Mouse (Mus musculus): Measurements from ENCODE around the gene Eif4g1.

Gene Eif4g1

DNA sequence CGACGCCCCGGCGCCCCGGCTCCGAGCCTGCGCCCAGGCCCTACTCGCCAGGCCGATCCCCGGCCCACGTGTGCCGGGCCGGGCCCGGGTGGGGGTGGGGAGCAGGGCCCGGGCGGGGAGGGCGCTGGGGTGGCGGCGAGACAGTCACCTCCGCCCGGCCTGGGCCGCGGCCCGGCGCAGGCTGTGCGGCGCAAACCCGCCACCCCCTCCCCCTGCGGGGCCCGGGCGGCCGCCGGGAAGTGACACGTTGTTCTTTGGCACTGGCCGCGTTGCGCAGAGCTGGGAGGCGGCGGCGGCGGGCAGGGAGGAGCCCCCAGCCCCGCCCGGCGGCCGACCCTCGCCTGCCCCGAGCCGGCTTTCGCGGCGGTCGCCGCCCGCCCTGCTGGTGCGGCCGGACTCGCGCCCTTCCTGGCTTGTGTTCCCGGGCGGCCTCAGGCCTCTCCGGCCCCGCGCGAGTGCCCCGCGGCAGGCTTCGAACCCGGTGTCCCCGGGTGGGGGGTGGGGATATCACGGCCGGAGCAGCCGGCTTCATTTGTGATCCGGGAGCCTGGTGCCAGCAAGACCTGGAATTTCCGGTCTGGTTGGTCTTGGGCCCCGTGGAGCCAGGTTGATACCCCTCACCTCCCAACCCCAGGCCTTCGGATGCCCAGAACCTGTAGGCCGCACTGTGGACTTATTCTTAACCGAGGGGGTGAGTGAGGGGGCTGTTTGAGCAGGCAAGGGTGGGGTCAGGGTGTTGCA, 5.0 kb downstream of the Eif4g1 start:
- peak; percentile 61 to 62 for DNase-seq (ENCODE audit: low spot score in 2 of 2)

DNA sequence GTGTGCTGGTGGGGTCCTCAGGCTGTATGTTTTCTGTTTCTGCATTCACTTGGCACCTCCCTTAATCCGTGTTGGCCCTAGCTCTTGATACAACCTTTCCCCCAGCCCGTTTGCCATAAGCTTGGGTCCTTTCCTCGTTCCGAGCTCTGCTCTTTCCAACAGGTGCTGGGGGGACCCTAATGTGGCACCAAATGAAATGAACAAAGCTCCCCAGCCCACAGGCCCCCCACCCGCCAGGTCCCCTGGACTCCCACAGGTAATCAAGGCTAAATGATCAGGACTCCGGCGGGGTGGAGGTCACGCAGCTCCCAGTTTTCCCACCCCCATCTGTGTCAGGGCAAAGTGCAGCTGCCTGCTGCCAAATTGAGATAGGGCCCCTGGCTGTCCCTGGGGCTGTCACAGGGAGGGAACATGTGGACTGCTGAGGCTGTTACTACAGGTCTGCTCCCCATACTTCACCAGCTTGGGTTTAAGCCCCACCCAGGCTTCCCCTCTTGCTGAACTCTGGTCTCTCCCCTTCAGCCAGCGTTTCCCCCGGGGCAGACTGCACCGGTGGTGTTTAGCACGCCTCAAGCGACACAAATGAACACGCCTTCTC, 5.7 kb downstream of the Eif4g1 start:
- DNase-seq (ENCODE audit: low spot score in 2 of 2): no peak

DNA sequence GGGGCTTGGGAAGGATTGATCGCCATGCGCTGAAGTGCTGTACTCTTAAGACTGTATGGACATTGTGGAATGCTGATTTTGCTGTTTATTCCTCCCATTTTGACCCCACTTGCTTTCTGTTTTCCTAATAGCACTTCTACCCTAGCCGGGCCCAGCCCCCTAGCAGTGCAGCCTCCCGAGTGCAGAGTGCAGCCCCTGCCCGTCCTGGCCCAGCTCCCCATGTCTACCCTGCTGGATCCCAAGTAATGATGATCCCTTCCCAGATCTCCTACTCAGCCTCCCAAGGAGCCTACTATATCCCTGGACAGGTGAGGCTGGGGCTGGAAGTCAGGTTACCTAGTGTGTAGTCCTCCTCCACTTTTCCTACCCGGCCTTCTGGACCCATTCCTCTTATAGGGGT, 7.1 kb downstream of the Eif4g1 start:
- no peak for DNase-seq (ENCODE audit: low spot score in 2 of 2)

DNA sequence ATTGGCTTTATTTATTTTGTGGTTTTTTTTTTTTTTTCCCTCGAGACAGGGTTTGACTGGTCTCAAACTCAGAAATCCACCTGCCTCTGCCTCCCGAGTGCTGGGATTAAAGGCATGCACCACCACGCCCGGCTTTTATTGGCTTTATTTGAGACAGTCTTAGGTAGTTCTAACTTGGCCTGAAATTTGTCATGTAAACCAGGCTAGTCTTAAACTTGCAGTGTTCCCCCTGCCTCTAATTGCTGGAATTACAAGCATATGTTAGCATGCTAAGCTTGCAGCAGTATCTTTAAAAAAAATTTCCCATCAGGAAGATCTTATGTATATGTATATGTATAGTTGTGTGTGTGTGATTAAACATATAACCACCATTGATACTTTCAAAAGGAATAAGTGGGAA, 8.6 kb downstream of the Eif4g1 start:
- DNase-seq (ENCODE audit: low spot score in 2 of 2): no peak

DNA sequence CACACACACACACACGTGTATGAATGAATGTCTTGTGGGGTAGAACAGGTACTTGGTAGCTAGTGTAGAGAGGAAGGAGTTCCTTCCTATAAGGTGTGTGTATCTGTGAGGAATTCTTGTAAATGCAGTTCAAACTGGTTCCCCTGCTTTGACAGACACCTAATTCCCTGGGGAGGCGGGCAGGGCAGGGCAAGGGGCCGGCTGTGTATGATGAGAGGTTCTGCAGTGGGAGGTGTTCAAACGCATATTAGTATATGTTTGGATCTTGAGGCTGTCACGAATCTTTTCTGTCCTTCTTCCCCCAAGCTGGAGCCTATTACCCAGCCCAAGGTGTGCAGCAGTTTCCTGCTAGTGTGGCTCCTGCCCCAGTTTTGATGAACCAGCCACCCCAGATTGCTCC, 9.3 kb downstream of the Eif4g1 start:
- no peak for DNase-seq (ENCODE audit: low spot score in 2 of 2)

DNA sequence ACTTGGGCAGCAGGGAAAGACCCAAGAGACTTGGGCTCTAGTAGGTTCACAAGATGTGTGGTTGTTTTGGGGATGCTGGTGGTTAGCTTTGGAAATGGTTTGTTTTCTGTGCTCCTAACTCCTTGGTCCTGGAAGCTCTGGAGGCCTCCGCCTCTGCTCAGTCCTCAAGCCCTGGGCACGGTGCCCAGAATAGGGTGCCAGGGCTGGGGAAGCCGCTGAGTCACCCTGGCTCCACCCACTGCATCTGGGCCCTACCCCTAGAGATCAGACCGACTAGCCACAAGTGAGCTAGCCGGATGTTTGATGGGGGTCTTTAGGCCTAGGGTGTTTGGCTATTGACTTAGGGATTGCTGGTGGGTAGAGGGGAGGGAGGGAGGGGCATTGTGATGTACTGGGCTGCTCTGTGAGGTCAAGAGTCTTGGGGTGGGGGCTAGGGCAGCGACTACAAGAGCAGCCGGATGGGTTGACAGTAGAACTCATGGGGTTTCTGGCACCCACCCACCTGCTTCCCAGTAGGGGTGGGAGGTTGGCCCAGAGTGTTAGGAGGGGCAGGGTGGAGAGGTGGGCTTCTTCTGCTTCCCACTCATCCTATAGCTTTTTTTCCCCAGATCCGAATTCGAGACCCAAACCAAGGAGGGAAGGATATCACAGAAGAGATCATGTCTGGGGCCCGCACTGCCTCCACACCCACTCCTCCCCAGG, 10.0 kb downstream of the Eif4g1 start:
- peak; percentile 70 to 74 for DNase-seq (ENCODE audit: low spot score in 2 of 2)

DNA sequence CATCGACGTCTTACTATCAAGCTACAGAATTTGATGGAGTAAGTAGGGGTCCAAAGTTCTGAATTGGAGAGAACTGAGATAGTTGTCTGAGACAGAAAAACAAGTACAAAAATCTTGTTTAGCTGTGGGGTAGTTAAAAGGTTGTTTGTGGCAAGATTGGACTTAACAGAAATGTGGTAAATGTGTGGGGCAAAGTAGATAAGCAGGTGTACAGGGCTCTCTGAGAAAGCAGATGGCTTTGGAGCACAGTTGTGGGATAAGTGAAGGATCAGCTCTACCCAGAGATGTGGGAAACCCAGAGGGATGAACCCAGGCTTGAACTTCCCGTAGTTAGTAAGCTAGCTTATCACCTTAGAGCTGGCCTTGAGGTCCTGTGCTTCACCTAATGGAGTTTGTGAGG, 22.7 kb downstream of the Eif4g1 start:
- no peak for DNase-seq (ENCODE audit: low spot score in 2 of 2)

DNA sequence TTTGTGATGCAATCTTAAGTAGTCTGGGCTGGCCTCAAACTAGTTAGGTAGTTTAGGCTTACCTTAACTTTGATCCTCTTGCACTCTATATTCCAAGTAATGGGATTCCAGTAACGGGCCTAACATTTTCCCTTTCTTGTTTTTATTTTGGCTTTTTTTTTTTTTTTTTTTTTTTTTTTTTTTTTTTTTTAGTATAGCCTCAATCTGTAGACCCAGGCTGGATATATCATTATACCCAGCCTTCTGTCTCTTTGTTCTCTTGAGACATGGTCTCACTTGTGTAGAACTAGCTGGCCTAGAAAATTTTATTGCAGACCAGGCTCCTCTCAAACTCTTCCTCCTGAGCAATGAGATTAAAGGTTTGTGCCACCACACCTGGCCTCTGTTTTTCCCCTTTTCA, 23.5 kb downstream of the Eif4g1 start:
- DNase-seq (ENCODE audit: low spot score in 2 of 2): no peak

DNA sequence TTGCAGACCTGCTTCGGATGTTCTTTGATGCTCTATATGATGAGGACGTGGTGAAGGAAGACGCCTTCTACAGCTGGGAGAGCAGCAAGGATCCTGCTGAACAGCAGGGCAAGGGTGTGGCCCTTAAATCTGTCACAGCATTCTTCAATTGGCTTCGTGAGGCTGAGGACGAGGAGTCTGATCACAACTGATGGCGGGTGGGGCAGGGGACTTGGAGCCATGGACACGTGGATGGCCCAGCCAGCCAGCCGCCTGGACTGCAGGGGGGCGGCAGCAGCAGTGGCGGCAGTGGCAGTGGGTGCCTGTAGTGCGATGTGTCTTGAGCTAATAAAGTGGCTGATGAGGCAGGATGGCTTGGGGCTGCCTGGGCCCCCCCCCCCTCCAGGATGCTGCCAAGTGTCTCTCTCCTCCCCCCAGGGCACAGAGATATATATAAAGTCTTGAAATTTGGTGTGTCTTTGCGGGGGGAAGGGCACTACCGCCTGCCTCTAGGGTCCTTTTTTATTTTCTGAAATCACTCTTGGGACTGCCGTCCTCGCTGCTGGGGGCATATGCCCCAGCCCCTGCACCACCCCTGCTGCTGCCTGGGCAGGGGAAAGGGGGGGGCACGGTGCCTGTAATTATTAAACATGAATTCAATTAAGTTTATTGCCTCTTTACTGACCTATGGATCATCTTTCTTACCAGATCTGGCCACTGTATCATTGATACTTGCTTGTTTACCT, 24.3 kb downstream of the Eif4g1 start:
- peak in 1 of 2 experiments; percentile 53 for DNase-seq (ENCODE audit: low spot score in 2 of 2)

DNA sequence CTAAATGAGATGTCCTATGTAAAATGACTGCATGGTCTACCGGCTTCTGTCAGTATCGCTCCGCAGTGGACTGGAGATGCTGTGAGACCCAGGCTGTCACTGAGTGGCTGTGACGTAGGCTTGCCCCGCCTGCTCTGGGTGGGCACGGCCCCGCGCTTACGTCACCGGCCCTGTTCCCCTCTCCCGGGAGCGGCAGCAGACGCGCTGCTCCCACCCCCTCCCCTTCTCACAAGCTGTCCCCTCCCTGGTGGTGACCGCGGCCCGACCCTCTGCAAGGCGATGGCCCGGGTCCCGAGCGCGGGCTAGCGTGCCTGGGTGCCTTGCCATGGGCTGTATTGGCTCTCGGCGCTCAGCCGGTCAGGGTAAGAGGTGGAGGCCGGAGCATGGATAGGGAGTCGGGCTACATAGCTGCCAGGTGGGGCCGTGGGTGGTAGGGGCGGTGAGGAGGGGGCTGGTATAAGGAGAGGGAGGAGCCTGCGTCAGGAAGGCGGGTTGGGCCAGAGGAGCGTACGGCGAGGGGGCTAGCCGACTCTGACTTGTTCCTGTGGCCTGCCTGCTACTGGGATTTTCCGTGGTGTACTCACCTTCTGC, 25.1 kb downstream of the Eif4g1 start, which contains the start of gene Fam131a:
TSS of gene Fam131a (plus strand) at position 131 of the 591 bp plus-strand sequence.
- peak; percentile 97 to 98 for DNase-seq (ENCODE audit: low spot score in 2 of 2)

DNA sequence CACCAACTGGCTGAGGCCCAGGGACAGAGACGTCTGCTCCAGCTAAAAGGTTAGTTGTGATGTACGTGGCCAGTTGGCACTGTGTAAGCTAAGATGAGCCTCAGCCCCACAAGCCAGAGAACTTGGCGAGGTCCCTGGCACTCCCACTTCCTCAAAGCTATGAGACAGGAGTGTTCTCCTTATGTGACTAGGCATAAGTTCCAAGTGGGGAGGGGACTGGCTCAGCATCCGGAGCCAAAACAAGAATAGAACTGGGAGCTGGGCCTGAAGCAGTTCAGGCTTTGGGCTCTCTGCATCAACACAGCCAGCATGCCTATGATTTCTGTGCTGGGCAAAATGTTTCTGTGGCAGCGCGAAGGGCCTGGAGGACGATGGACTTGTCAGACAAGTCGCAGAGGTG, 26.7 kb downstream of the Eif4g1 start:
- peak; percentile 86 to 92 for DNase-seq (ENCODE audit: low spot score in 2 of 2)

DNA sequence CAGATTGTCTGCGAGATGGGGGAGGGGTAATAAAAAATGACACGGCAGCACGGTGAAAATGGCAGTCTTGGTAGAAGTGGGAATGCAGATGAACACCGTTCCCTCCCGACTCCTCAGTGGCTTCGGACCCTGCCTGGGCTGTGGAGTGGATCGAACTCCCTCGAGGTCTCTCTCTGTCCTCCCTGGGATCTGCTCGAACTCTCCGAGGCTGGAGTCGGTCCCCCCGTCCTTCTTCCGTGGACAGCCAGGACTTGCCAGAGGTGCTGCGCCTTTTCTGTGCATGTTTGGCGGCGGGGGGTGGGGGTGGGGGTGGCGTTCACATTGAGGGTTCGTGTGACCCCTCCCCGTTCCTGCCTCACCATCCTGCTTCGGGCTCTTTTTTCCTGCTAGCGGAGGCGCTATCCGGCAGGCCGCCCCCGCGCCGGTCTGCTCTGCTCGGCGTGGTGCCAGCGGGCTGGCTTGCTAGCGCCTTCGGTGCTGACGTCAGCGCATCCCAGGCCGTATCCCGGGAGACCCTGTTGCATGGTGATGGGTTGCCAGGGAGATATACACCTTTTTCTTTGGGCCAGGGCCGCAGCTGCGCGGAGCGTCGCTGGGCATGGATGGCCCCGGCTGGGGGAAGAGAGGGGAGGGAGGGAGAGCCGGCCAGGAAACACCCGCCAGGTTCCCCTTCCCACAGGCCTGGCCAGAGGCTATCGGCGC, 27.7 kb downstream of the Eif4g1 start:
- DNase-seq (ENCODE audit: low spot score in 2 of 2): peak; percentile 99

DNA sequence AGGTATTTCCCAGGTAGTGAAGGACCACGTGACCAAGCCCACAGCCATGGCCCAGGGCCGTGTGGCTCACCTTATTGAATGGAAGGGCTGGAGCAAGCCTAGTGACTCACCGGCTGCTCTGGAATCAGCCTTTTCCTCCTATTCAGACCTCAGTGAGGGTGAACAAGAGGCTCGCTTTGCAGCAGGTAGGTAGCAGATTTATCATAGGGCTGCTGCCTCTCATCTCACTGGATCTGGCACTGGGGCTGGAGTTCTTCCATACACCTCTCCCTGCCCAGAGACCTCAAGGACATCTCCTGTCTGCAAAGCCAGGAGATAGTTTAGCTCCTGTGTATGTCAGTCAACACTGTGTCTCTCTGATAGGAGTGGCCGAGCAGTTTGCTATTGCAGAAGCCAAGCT, 31.2 kb downstream of the Eif4g1 start:
- no peak for DNase-seq (ENCODE audit: low spot score in 2 of 2)

DNA sequence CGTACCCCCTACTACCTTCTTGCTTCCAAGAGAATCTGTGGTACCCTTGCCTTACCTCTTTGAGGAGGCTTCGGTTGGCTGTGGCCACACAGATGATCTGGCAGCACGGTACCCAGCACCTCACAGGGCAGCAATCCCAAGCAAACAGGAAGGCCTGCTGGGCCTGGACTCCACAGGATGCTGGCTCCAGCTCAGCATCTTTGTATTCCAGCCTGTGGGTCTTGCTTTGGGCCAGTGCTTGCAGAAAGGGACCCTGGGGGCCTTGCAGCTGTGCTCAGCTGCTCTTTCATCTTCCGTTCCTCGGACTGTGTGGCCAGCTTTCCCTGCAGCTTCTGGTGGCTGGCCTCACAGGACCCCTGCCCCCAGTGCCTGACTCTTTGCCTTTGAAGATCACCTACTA, 31.9 kb downstream of the Eif4g1 start:
- DNase-seq (ENCODE audit: low spot score in 2 of 2): peak; percentile 35 to 57

DNA sequence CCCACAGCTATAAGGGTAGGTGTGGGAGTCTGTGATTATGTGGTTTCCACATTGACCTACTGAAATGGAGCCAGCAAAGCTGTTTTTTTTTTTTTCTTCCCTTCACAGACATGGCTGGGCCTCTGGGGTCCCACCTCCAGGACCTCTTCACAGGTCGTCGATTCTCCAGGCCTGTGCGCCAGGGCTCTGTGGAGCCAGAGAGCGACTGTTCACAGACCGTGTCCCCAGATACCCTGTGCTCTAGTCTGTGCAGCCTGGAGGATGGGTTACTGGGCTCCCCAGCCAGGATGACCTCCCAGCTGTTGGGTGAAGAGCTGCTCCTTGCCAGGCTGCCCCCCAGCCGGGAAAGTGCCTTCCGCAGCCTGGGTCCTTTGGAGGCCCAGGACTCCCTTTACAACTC, 33.2 kb downstream of the Eif4g1 start:
- DNase-seq (ENCODE audit: low spot score in 2 of 2): peak in 1 of 2 experiments; percentile 39

DNA sequence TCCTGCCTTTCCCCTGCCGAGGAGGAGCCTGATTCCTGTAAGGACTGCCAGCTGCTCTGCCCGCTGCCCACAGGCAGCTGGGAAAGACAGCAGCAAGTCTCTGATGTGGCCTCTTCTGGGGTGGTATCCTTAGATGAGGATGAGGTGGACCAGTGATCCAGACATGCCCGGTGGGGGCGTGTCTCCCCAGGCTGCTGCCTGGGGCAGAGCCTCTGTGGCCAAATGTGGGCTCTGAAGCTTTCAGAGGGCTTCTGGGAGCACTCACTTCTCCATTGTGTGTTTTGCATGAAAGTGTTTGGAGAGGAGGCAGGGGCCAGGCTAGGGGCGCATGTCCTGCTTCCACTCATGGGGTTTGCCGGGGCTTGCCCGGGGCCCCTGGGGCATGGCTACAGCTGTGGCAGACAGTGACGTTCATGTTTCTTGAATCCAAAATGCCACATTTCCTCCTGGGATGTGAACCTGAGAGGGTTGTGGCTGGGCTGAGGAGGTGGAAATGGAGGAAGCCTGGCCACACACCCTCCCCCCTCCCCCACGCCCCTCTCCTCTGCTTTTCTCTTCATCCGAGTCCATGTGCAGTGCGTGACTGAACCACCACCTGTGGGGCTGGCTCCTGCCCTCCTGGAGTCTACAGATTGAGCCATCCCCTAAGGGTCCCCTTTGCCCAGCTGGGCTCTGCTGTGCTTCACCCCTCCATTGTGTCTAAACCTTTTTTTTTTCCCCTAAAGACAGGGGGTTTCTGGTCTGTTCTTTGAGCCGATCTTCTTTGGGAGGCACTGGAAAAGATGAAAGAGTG, 33.8 kb downstream of the Eif4g1 start:
- no peak for DNase-seq (ENCODE audit: low spot score in 2 of 2)

DNA sequence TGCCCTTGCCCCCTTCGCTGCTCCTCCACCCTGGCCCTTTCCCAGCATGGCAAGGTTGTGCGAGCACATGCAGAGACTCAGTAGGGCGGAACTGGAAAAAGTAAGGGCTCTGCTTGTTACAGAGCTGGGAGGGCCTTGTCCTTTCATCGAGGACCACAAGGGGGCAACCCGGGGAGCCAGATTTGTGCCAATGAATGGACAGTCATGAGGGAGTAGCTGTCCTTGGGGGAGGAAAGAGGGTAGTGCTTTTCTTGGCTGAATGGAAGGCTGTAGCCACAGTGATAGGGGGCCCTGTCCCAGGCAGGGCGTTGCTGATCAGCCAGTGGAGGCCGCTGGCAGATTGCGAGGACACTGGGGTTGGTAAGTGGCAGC, 34.4 kb downstream of the Eif4g1 start:
- peak; percentile 86 to 88 for DNase-seq (ENCODE audit: low spot score in 2 of 2)

DNA sequence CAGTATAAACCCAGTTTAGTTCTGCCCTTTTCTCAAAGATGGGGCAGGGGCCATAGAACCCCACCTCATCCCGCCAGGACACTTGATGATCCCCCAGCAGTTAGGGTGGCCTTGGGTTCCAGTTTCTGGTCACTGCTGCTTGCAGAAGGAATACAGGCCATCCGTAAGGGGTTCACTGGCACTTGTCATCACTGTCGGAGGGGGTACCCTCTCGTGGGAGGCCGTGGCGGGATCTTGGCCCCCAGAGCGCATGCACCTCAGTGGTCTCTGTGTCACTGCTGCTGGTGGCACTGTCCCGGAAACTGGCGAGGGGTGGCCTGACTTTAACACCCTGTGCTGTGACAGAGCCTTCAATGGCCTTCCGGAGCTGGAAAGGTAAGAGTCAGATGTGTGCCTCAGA, 35.0 kb downstream of the Eif4g1 start:
- DNase-seq (ENCODE audit: low spot score in 2 of 2): peak; percentile 32 to 52

DNA sequence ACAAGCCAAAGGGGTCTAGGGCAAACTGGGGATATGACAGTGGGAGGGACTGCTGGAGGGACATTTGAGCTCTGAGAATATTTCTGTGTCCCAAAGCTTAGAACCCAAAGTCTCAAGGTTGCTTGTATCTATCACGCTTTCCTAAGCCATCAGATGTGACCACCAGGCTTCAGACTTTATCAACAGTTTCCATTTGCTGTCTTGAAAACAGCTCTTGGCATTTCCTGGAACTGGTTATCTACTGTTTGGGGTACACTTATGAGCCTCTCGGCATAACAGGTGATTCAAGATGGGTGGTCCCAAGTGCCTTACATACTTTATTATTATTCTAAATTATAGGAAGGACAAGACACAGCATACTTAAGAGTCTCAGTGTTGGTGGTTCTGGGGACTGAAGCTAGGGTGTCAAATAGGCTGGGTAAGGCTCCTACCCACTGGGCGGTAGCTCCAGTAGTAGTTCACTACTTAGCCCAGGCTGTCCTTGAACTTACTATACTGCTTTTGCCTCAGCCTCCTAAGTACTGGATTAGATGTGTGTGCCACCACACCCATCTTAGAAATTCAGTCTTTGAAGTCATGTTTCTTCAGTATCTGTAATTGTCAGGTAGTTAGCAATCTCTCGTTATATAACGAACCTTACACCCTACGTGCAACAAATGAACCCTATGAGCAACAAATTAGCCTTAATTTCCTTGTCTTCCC, 35.7 kb downstream of the Eif4g1 start:
- no peak for DNase-seq (ENCODE audit: low spot score in 2 of 2)

DNA sequence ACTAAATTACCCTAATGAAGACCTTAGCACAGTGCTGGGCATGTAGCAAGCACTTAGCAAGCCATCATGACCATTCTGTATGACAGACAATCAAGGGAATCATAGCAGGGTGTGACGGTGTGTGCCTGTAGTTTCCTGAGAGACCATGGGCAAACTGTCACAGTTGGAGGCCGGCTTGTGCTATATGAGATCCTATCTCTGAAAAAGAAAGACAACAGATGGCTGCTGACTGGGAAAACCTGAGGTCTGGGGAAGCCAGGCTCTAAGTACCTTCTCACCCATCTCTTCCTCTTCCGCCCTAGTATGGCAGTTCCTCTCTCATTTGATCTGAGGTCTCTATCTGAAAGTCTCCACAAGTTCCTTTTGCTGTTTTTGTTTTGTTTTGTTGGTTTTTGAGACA, 37.7 kb downstream of the Eif4g1 start:
- DNase-seq (ENCODE audit: low spot score in 2 of 2): no peak
